Mouse (Mus musculus): Measurements from ENCODE around the gene Gm42878. TPM values are rescaled to one million over a fixed set of nuclear protein-coding genes. Genes with fewer than 3 reads are reported as not detected.

Gene Gm42878
- total RNA-seq, 4 experiments from 2014 or later, result not detected

GRCm38 (mm10) chr5:121477680-121478079, 67.6 kb downstream of the Gm42878 start:
- DNase-seq, result no peak

GRCm38 (mm10) chr5:121476040-121476439, 69.2 kb downstream of the Gm42878 start:
- no peak for DNase-seq

GRCm38 (mm10) chr5:121474610-121475009, 70.7 kb downstream of the Gm42878 start:
- DNase-seq, result no peak

- no peak for DNase-seq
These were observed 72.9 kb downstream of the Gm42878 start for GRCm38 (mm10) chr5:121472411-121472810.

- DNase-seq, result no peak
These were observed 75.7 kb downstream of the Gm42878 start for GRCm38 (mm10) chr5:121469566-121469965.

Other genes starting within 250 kb of the Gm42878 start
- 10 to 100 TPM; 37.0 to 67.7 (median 52.0) TPM for gene Trafd1, start 159.8 kb downstream of the Gm42878 start, total RNA-seq (2022)
- 10 to 100 TPM; 33.4 to 40.0 (median 35.9) TPM for gene Naa25, start 147.5 kb downstream of the Gm42878 start, total RNA-seq (2022)
- gene Tmem116, start 93.6 kb downstream of the Gm42878 start, total RNA-seq (2022), result 1 to 10 TPM; 3.2 to 7.3 (median 4.5) TPM
- 100 to 1,000 TPM; 105 to 121 (median 115) TPM for gene Erp29, start 93.0 kb downstream of the Gm42878 start, total RNA-seq (2022)
- under 1 TPM in 2 of 4 experiments, not detected in 2; 0.12 to 0.16 TPM for gene Adam1b, start 42.0 kb downstream of the Gm42878 start, total RNA-seq (2022)
- 10 to 100 TPM in 2 of 4 experiments, 1 to 10 TPM in 2; 4.6 to 15.8 (median 9.0) TPM for gene Adam1a, start within 50 bp of the Gm42878 start, total RNA-seq (2022)
- gene Mapkapk5, start 423 bp upstream of the Gm42878 start, total RNA-seq (2022), result 10 to 100 TPM; 59.5 to 85.2 (median 79.4) TPM
- gene Aldh2, start 48.3 kb upstream of the Gm42878 start, total RNA-seq (2022), result 1,000 to 10,000 TPM in 2 of 4 experiments, 100 to 1,000 TPM in 2; 881 to 2,723 (median 1,517) TPM
- gene Acad12, start 73.5 kb upstream of the Gm42878 start, total RNA-seq (2022), result 10 to 100 TPM; 20.1 to 26.0 (median 22.8) TPM
- 10 to 100 TPM; 24.7 to 29.8 (median 28.3) TPM for gene Acad10, start 115.0 kb upstream of the Gm42878 start, total RNA-seq (2022)
- 10 to 100 TPM; 50.2 to 66.2 (median 58.5) TPM for gene Brap, start 115.1 kb upstream of the Gm42878 start, total RNA-seq (2022)
- gene Atxn2, start 165.9 kb upstream of the Gm42878 start, total RNA-seq (2022), result 100 to 1,000 TPM; 177 to 211 (median 197) TPM